Mouse (Mus musculus) liver, adult 2 months (tissue): ENCODE measurements at regions not wholly inside any gene's neighbourhood (a gene's known extent, or its start where the extent isn't known, plus 50 kb on each side); places are given as distances from the start of the nearest gene placed in this dataset.

Experiments used
- DNase-seq: peaks from one replicate; pipeline ENCODE4 v3.0.0-alpha.2; 2011; ENCODE audit warnings: low read depth, low spot score; ENCODE audit errors: extremely low read depth
- H3K27ac ChIP-seq: fragments of 200-500 bp; replicated peaks from 2 replicates; pipeline ENCODE4 v1.5.1; 2012; ENCODE audit warnings: low read depth, mild to moderate bottlenecking, control low read depth, inconsistent platforms, low read length; ENCODE audit not compliant: insufficient read depth
- H3K27me3 ChIP-seq: fragments of 200-500 bp; 2 replicates; pipeline ENCODE4 v1.6.1; 2012; ENCODE audit warnings: mild to moderate bottlenecking, moderate library complexity, low read length, inconsistent platforms; ENCODE audit not compliant: control insufficient read depth, insufficient read depth
- H3K36me3 ChIP-seq: fragments of 200-500 bp; 2 replicates; pipeline ENCODE4 v1.6.1; 2012; ENCODE audit warnings: low read length, inconsistent platforms; ENCODE audit not compliant: control insufficient read depth, insufficient read depth
- H3K4me1 ChIP-seq: fragments of 200-500 bp; 2 replicates; pipeline ENCODE4 v1.6.1; 2011; ENCODE audit warnings: low read length; ENCODE audit not compliant: control insufficient read depth, insufficient read depth
- H3K4me3 ChIP-seq: fragments of 200-500 bp; 2 replicates; pipeline ENCODE4 v1.5.1; 2011; ENCODE audit warnings: low read depth, mild to moderate bottlenecking, control low read depth, low read length, moderate library complexity; ENCODE audit not compliant: insufficient read depth
- H3K79me2 ChIP-seq: fragments of 200-500 bp; 2 replicates; pipeline ENCODE4 v1.6.1; 2012; ENCODE audit warnings: inconsistent platforms, mild to moderate bottlenecking, low read length, moderate library complexity; ENCODE audit not compliant: control insufficient read depth, insufficient read depth
- H3K9ac ChIP-seq: fragments of 200-500 bp; 2 replicates; pipeline ENCODE4 v1.6.1; 2012; ENCODE audit warnings: low read depth, mild to moderate bottlenecking, control low read depth, inconsistent platforms, low read length
- CTCF ChIP-seq: fragments of 200-500 bp; IDR thresholded peaks from 2 replicates; pipeline ENCODE4 v1.5.1; 2011; ENCODE audit warnings: low read depth, low read length, control low read depth
- POLR2A ChIP-seq: fragments of 200-500 bp; IDR thresholded peaks from 2 replicates; pipeline ENCODE4 v1.6.1; 2011; ENCODE audit warnings: low read length, control low read depth; ENCODE audit not compliant: insufficient read depth; ENCODE audit errors: extremely low read depth
- WGBS: fragments of 180-500 bp; shearing (Covaris S2); methylation state at CpG from one replicate; pipeline ENCODE4 v1.1.7; 2018; 5-methylcytosine and 5-hydroxymethylcytosine counted together

DNA sequence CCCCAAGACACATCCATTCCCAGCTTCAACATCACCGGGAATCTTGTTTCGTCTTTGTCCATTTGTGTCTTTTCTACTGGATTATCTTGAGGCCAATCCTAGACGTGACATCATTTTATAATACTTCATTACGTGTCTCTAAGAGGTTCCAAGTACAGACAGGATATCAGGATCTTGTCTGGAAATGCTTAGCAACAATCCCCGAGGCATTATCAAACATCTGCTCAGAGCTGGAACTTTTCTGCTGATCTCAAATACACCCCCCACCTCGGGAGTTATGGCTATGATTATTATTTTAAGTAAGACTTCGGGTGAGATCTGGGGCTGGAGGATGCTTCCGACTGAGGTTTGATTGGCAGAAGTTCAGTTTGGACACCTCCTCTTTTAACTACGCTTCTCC lies 69.9 kb upstream of the Sulf2 start:
- WGBS: 92% methylated on average over 9 of the region's 9 CpGs
- TF ChIP-seq CTCF: no peak
- TF ChIP-seq POLR2A: no peak
- Histone ChIP-seq H3K9ac (no peak overlapping the region), H3K36me3 (no peaks in the 10 kb centered on the region), H3K27ac (no peak overlapping the region), H3K4me3 (no peak overlapping the region), H3K4me1 (no peaks in the 10 kb centered on the region), H3K79me2 (no peaks in the 10 kb centered on the region), H3K27me3 (no peaks in the 10 kb centered on the region)
- no peak for DNase-seq

DNA sequence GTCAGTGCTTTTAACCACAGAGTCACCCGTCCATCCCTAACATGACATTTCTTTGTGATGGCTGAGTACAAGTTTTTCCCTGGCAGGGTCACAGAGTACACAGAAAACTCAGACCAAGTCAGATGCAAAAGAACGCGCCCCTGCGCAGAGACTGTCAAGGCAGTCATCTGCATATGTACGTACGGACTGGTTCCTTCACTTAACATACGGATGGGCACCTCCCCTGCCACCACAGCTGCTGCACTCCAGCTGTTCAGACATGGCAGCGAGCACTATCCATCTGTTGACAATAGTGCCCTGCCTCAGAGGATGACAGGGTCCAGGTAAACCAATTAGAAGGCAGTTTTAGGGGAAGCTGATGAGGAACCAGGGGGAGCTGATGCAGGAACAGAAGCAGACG lies 63.3 kb upstream of the Sulf2 start:
- H3K4me1 ChIP-seq: peaks cover 14% of the 10 kb centered on the region
- no peaks in the 10 kb centered on the region for H3K79me2 ChIP-seq
- WGBS: 94% methylated on average over 9 of the region's 9 CpGs
- no peak overlapping the region for H3K9ac ChIP-seq
- DNase-seq: no peak
- TF ChIP-seq CTCF (no peak), POLR2A (no peak)
- H3K27ac ChIP-seq: no peak overlapping the region
- no peaks in the 10 kb centered on the region for H3K27me3 ChIP-seq
- no peaks in the 10 kb centered on the region for H3K36me3 ChIP-seq
- no peak overlapping the region for H3K4me3 ChIP-seq

DNA sequence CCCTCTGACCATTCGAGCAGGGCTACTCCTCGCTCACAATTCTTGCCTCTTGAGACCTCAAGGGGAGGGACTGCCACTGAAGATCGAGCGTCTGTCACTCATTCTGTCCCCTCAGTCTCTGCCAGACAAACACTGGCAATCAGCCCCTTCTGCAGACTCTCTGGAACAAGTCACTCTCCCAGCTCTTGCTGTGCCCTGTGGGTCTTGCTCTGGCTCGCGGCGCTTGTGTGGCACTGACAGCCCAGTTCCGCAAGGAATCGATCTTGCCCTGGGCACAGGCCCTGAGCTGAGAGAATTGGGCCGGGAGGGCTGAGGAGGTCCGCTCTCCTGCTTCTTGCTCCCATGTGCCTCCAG lies 61.0 kb upstream of the Sulf2 start:
- Histone ChIP-seq H3K27me3 (no peaks in the 10 kb centered on the region), H3K4me1 (peaks cover 14% of the 10 kb centered on the region), H3K9ac (peak overlapping the region; percentile 36), H3K4me3 (no peak overlapping the region), H3K36me3 (no peaks in the 10 kb centered on the region), H3K79me2 (no peaks in the 10 kb centered on the region), H3K27ac (peak overlapping the region; percentile 68)
- WGBS: 16% methylated on average over 11 of the region's 11 CpGs
- TF ChIP-seq CTCF (0 out of 2 replicates have a peak, but pooled peaks have one; percentile 10), POLR2A (no peak)
- DNase-seq: peak; percentile 91

DNA sequence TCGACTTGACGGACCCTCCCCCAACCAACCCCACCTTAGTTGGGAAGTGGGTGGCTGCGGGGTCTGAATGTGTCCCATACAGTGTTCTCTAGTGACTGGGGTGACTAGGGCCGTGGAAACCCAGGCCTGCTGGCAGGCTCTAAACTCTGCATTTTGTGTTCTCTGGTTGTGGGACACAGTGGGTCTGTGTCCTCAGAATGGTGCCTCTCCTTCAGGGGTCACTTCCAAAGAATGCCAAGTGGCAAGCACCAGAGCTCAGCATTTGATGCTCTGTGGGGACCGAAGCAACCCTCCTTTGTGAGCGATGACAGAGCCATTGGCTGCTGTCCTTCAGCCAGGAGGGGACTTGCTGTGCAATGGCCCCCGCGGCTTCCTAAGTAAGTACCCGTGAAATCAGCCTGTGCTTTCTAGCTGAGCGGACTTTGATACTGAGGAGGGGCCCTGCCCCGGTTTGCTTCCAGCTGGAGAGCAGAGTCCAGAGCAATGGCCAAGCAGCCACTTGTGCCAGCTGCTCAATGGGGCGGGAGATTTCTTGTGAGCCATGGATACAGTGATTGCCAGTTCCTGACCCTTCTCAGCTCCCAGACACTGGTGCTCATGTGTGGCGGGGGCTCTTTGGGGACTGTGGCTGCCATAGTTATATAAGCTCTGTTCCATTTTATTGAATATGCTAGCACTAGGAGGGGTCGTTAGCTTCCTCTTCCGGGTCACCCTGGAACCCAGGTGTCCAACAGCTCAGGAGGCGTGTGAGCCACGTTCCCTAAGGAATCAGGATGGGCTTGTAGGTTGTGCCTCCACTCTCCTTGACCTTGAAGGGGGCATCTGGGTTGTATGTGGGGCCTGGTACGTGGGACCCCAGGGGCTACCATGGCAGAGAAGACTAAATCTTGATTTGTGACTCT lies 60.4 kb upstream of the Sulf2 start:
- Histone ChIP-seq H3K4me1 (peaks cover 14% of the 10 kb centered on the region), H3K27ac (peak overlapping the region; percentile 68), H3K36me3 (no peaks in the 10 kb centered on the region), H3K27me3 (no peaks in the 10 kb centered on the region), H3K79me2 (no peaks in the 10 kb centered on the region), H3K9ac (peak overlapping the region; percentile 42), H3K4me3 (no peak overlapping the region)
- WGBS: 31% methylated on average over 18 of the region's 18 CpGs
- peak; percentile 89 for DNase-seq
- no peak for TF ChIP-seq POLR2A
- TF ChIP-seq CTCF: no peak

DNA sequence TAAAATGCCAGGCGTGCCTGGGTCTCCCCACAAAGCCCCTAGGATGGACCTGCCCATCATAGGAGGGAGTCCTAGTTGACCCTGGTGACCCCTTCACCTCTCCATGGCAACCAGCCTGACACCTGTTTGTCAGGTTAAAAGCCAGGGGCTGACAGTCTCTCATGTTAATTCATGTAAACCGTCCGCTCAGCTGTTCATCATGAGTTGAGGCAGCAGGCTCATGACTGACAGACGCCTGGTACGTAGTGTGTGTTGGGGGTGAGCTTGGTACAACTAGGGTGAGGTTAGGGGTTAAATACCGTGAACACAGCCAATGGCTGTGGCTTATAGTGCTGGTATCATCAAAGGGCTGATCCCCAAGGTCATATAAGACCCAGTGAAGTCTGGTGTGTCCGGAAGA lies 59.7 kb upstream of the Sulf2 start:
- Histone ChIP-seq H3K9ac (no peak overlapping the region), H3K27me3 (no peaks in the 10 kb centered on the region), H3K27ac (no peak overlapping the region; the same call in 1 of the 2 replicates), H3K36me3 (no peaks in the 10 kb centered on the region), H3K4me3 (no peak overlapping the region), H3K4me1 (peaks cover 14% of the 10 kb centered on the region), H3K79me2 (no peaks in the 10 kb centered on the region)
- peak; percentile 31 for DNase-seq
- 40% methylated on average over 7 of the region's 7 CpGs for WGBS
- TF ChIP-seq POLR2A: no peak
- no peak for TF ChIP-seq CTCF

DNA sequence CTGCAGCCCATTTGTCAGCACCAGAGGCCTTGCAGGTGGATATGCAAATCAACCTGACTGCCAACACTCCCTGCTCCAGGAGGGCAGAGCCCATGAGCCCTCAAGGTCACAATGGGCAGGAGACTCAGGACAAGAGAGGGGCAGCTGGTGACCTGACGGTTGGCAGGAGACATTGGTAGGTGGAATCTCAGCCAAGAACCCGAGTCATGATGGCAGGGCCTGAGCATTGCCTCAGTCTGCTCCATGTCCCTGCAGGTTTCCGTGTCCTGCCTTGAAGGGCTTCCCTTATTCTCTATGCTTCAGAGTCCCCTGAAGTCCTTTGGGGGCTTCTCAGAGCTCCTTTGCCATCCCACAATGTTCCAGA lies 51.7 kb upstream of the Sulf2 start:
- WGBS: 84% methylated on average over 3 of the region's 3 CpGs
- H3K4me1 ChIP-seq: no peaks in the 10 kb centered on the region
- no peak for DNase-seq
- no peaks in the 10 kb centered on the region for H3K79me2 ChIP-seq
- H3K4me3 ChIP-seq: no peak overlapping the region
- TF ChIP-seq CTCF (no peak), POLR2A (no peak)
- H3K27me3 ChIP-seq: no peaks in the 10 kb centered on the region
- H3K36me3 ChIP-seq: no peaks in the 10 kb centered on the region
- no peak overlapping the region for H3K27ac ChIP-seq
- no peak overlapping the region for H3K9ac ChIP-seq
